Mouse (Mus musculus): ENCODE results near the gene Fbn1. TPM values are rescaled to one million over a fixed set of nuclear protein-coding genes. Genes with fewer than 3 reads are reported as not detected.

Gene Fbn1
- polyA plus RNA-seq, 1 experiment from 2014 or later, result 3.6 TPM

DNA sequence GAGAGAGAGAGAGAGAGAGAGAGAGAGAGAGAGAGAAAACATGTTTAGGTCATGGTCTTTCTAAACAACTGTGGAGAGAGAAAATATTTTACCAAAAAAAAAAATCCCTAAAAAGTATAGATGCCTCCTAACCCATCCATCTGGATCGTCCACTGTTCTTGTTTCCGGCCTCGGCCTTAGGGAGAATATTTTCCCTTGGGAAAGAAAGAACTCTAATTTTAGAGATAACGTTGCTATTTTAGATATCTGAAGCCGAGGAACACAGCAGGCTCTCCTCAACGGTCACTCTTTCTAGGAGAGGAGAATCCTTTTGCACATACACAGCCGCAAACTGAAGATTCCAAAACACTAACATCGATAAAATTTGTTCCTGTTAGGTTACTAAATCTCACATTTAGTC, 188.1 kb downstream of the Fbn1 start:
- Histone ChIP-seq H3K27me3 (no peaks in the 10 kb centered on the region), H3K4me3 (no peak overlapping the region), H3K4me2 (no peak overlapping the region), H3K9ac (no peak overlapping the region), H3K9me3 (no peaks in the 10 kb centered on the region), H3K36me3 (peaks cover 13% of the 10 kb centered on the region), H3K27ac (replicated peaks) (no peak overlapping the region), H3K4me1 (replicated peaks) (no peaks in the 10 kb centered on the region)
- no peak for ATAC-seq (ENCODE audit: low read depth)
- WGBS, result 91% methylated on average over 8 of the region's 8 CpGs

DNA sequence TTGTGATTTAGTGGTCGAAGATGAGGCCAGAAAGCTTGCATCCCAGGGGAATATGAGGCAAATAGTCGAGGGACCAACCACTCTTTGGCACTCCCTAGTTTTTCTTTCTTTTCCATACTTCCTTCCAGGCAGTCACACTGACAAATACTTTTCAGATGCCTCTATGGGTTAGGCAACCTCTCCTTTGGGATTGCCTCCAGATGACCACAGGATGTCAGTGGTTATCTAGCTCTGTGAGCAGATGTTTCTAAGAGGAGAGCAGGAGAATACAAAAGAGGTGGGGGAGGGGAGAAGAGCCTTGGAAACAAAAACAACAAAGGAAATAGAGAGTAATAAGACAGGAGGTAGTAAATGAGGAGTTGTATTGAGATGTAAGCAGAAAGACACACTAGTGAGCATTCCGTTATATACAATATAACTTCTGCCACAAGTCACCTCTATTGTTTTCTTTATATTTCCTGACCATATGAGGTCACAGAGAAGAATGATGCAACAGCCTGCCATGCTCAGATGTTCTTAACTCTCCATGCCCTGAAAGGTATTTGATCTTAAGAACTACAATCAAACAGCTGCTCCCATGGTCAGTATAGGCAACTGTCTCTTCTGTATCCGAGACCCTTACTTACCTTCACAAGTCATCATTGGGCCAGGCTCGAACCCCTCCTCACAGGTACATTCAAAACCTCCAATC, 189.3 kb downstream of the Fbn1 start:
- H3K36me3 ChIP-seq, result peaks cover 15% of the 10 kb centered on the region
- no peak overlapping the region for H3K27ac ChIP-seq (replicated peaks)
- H3K9me3 ChIP-seq, result no peaks in the 10 kb centered on the region
- 68% methylated on average over 5 of the region's 5 CpGs for WGBS
- H3K9ac ChIP-seq, result no peak overlapping the region
- no peaks in the 10 kb centered on the region for H3K27me3 ChIP-seq
- no peaks in the 10 kb centered on the region for H3K4me1 ChIP-seq (replicated peaks)
- no peak overlapping the region for H3K4me2 ChIP-seq
- H3K4me3 ChIP-seq, result no peak overlapping the region
- no peak for ATAC-seq (ENCODE audit: low read depth)

DNA sequence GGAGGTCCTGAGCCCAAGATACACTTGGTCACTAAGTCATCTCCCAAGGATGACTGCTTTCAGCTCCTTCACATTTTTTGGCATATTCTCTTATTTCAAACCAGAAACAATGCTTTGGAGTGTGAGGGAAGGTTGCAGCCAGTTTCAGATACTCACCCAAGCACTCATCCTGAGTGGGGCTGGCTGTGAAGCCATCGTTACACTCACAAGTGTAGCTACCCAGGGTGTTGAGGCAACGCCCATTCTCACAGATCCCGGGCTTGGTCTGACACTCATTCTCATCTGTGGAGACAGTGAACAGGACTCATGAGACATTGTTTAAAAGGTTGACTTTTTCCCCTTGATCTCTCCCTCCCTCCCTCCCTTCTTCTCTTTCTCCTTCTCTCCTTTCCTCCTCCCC, 192.6 kb downstream of the Fbn1 start:
- no peaks in the 10 kb centered on the region for H3K27me3 ChIP-seq
- no peak for ATAC-seq (ENCODE audit: low read depth)
- H3K4me3 ChIP-seq, result no peak overlapping the region
- H3K9ac ChIP-seq, result no peak overlapping the region
- H3K9me3 ChIP-seq, result no peaks in the 10 kb centered on the region
- H3K4me1 ChIP-seq (replicated peaks), result no peaks in the 10 kb centered on the region
- H3K27ac ChIP-seq (replicated peaks), result no peak overlapping the region
- H3K4me2 ChIP-seq, result no peak overlapping the region
- peaks cover 29% of the 10 kb centered on the region for H3K36me3 ChIP-seq
- WGBS, result 90% methylated on average over 3 of the region's 3 CpGs

DNA sequence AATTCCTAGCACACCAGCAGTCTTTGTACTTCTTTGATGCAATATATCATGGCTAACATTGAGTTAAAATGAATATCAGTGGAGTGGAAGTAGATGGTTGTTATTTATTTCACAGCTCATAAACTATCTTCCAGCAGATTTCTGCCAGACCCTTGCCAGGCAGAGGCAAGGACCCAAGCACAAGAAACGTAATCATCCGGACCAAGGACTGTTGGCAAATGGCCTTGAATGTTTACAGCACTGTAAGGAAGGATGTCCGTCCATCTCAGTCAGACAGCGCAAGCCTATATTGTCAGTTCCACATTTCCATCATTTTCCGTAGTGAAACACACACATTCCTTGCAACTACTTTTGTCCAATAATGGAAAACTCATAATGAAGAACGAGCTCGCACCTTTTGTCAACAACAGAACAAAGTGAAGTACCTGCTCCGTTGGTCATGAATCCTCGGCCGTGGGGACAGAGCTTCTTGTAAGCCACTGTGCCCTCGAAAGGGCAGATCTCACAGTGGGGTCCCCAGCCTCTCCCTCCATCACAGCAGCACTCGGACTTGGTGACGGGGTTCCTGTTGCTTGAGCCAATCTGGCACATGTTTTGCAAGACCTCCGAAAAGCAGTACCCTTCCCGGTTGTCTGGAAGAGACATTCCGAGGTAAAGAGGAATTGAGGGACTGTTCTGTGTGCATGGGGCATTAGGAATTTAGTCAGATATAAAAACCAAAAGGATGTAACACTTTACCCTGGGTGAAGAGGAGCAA, 193.4 kb downstream of the Fbn1 start:
- Histone ChIP-seq H3K27ac (replicated peaks) (no peak overlapping the region), H3K36me3 (peaks cover 34% of the 10 kb centered on the region), H3K9ac (no peak overlapping the region), H3K4me3 (no peak overlapping the region), H3K4me1 (replicated peaks) (no peaks in the 10 kb centered on the region), H3K27me3 (no peaks in the 10 kb centered on the region), H3K4me2 (no peak overlapping the region), H3K9me3 (no peaks in the 10 kb centered on the region)
- WGBS, result 91% methylated on average over 16 of the region's 16 CpGs
- ATAC-seq (ENCODE audit: low read depth), result no peak

DNA sequence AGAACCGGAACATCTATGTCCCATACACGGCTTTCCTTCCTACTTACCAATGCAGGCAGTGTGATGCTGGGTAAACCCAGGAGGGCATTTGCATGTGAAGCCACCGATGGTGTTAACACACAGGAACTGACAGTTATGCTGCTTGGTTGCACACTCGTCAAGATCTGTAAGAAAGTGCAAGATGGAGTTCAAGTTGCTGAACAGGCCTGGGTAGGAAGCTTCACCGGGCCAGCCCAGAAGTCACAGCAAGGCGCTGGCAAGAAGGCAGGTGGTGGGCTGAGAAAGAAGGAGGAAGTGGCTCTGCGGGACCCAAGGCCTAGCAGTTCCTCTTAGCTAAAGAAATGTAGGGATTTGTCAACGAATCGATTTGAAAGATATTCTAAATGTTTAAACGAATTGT, 198.1 kb downstream of the Fbn1 start:
- 89% methylated on average over 10 of the region's 10 CpGs for WGBS

DNA sequence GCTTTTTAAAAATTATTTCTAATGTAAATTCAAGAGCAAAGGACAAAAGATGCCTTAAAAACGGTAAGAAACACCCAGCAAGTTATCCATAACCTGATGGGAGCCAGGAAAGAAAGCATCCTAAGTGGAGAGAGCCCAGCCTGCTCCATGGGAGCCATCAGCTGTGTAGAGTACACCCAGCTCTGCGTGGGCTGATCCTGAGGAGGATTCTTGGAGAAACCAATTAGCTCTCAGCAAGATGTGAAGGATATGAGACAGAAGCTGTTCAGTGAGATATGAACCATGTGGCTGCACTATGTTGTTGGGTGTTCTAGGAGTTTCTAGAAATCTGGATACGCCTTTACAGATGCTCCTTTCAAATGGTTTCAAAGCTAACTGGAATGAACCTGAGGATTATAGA, 202.1 kb downstream of the Fbn1 start:
- no peak overlapping the region for H3K4me3 ChIP-seq
- H3K36me3 ChIP-seq, result peaks cover 19% of the 10 kb centered on the region
- H3K27ac ChIP-seq (replicated peaks), result no peak overlapping the region
- no peak overlapping the region for H3K9ac ChIP-seq
- H3K9me3 ChIP-seq, result no peaks in the 10 kb centered on the region
- H3K27me3 ChIP-seq, result no peaks in the 10 kb centered on the region
- no peaks in the 10 kb centered on the region for H3K4me1 ChIP-seq (replicated peaks)
- 86% methylated on average over 3 of the region's 3 CpGs for WGBS
- H3K4me2 ChIP-seq, result no peak overlapping the region
- ATAC-seq (ENCODE audit: low read depth), result no peak

More for the DNA sequence above, 198.1 kb downstream of the Fbn1 start:
- Histone ChIP-seq H3K36me3 (peaks cover 34% of the 10 kb centered on the region), H3K4me1 (replicated peaks) (no peaks in the 10 kb centered on the region), H3K27me3 (no peaks in the 10 kb centered on the region), H3K4me2 (no peak overlapping the region), H3K9me3 (no peaks in the 10 kb centered on the region), H3K9ac (no peak overlapping the region), H3K4me3 (no peak overlapping the region), H3K27ac (replicated peaks) (no peak overlapping the region)
- ATAC-seq (ENCODE audit: low read depth), result no peak

DNA sequence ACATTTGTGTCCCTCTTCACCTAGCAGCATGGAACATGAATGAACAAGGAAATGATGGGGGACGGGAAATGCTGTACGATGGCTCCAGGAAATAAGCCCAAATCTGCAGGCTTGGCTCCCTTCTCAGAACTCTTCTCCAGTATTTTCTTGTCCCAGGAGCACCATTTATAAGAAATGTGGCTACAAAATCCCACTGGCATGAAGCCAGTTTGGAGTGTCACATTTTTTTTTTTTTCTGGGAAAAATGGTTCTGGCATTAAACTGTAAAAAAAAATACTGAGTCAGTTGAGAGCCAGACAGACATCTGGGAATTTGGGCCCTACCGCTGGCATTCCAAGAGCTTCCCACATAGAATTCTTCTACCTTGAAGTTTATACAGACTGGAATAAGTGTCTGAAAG, 203.0 kb downstream of the Fbn1 start:
- H3K4me2 ChIP-seq, result no peak overlapping the region
- H3K4me3 ChIP-seq, result no peak overlapping the region
- H3K27ac ChIP-seq (replicated peaks), result no peak overlapping the region
- H3K9me3 ChIP-seq, result no peaks in the 10 kb centered on the region
- 92% methylated on average over 3 of the region's 3 CpGs for WGBS
- ATAC-seq (ENCODE audit: low read depth), result no peak
- H3K27me3 ChIP-seq, result no peaks in the 10 kb centered on the region
- H3K36me3 ChIP-seq, result peaks cover 17% of the 10 kb centered on the region
- no peak overlapping the region for H3K9ac ChIP-seq
- no peaks in the 10 kb centered on the region for H3K4me1 ChIP-seq (replicated peaks)

DNA sequence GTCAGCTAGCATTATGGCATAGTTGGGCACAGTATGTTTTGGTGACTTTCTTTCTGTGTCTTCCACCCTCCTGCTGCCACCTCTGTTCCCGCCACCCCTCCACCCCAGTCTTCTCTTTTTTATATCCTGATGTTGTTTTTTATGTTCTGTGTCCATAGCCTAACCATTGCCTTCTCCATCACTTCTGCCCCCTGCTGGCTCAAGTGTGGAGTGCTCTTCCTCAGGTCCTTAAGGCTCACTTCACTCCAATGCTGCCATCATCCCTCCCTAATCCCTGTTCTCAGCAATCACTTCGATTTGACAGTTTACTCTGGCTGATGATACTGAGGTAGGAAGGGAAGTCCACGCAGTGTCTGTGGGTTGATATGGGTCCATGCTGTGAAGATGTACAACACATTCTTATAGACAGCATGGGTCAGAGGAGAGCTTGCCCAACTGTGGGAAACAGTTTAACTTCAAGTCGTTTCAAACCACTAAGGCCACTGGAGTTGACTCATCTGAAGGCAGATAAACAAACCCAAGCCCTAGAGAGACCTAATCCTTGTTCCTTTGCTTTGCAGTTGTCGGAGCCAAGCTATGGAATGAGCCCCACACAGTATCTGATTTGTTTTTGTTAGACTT, 203.9 kb downstream of the Fbn1 start:
- Histone ChIP-seq H3K4me3 (no peak overlapping the region), H3K9ac (no peak overlapping the region), H3K4me2 (no peak overlapping the region), H3K36me3 (peaks cover 8% of the 10 kb centered on the region; the same call in 1 of the 2 replicates), H3K27me3 (no peaks in the 10 kb centered on the region), H3K27ac (replicated peaks) (no peak overlapping the region), H3K4me1 (replicated peaks) (no peaks in the 10 kb centered on the region), H3K9me3 (no peaks in the 10 kb centered on the region)
- 85% methylated on average over 5 of the region's 5 CpGs for WGBS
- no peak for ATAC-seq (ENCODE audit: low read depth)

DNA sequence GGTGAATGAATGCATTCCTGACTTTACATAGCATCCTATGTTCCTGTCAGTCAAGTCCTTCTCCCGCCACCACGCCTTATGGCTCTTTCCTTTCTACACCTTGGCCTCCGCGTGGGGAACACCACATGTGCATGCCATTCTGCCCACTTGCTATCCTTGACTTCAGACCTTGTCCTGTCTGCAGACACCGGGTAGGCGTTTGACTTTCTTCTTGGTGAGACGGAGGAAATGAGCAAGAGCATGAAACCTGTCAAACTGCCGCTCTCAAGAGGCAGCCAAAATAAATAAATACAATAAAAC, 205.2 kb downstream of the Fbn1 start:
- H3K9ac ChIP-seq, result no peak overlapping the region
- H3K36me3 ChIP-seq, result no peaks in the 10 kb centered on the region; the same call in 1 of the 2 replicates
- no peak overlapping the region for H3K27ac ChIP-seq (replicated peaks)
- no peaks in the 10 kb centered on the region for H3K9me3 ChIP-seq
- WGBS, result 83% methylated on average over 8 of the region's 8 CpGs
- H3K27me3 ChIP-seq, result no peaks in the 10 kb centered on the region
- H3K4me3 ChIP-seq, result no peak overlapping the region
- no peak overlapping the region for H3K4me2 ChIP-seq
- ATAC-seq (ENCODE audit: low read depth), result no peak
- H3K4me1 ChIP-seq (replicated peaks), result 0 out of 2 replicates have a peak, but pooled peaks cover under 1% of the 10 kb centered on the region

DNA sequence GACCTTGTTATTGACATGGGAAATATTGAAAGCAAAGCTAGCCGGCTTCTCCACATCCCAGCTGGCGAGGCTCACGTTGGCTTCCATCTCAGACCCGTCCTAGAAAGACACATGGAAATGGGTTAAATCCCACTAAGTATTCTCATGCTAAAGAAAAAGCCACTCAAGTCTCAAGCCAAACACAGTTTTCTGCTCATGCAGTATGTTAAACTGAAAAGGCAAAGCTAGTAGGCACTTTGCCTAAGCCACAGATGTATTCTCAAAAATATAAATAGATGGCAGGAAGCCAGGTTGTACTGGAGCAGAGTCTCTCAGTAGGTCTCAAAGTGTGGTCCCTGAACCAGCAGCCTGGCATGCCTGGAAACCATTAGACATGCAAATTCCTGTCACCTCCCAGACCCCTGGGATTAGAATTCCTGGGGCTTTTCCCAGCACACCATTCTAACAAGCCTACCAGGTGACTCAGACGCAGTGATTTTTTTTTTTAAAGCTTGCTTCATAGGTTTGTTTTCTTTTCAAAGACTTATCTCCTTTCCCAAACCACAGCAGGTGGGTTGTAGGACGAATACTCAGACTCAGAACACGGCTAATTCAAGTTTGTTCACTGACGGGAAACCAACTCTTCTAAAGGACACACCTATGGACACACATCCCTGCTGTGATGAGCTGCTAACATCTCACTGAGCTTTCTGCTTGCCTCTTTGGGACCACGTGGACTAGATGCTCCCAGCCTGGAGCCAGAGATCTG, 205.7 kb downstream of the Fbn1 start:
- no peak overlapping the region for H3K27ac ChIP-seq (replicated peaks)
- ATAC-seq (ENCODE audit: low read depth), result no peak
- no peak overlapping the region for H3K9ac ChIP-seq
- H3K9me3 ChIP-seq, result no peaks in the 10 kb centered on the region
- WGBS, result 70% methylated on average over 9 of the region's 9 CpGs
- no peak overlapping the region for H3K4me3 ChIP-seq
- H3K4me2 ChIP-seq, result no peak overlapping the region
- no peaks in the 10 kb centered on the region; the same call in 1 of the 2 replicates for H3K36me3 ChIP-seq
- 0 out of 2 replicates have a peak, but pooled peaks cover 3% of the 10 kb centered on the region for H3K4me1 ChIP-seq (replicated peaks)
- H3K27me3 ChIP-seq, result no peaks in the 10 kb centered on the region

DNA sequence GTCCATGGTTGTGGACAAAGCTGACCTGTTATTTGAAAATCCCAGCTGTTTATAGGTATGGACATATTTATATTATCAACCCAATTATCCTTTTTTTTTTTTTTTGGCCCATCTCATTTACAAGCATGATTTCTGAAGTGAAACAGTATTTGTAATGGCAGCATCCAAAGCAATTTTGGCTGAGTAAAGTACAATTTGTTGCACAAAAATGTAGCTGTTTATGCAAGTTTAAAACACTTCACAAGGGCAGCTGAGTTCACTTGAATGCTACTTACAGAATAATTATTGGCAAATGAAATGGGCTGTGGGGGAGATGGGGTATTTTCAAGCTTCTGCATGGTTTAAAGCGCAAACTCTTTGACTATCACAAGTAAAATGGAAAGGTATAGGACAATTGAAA, 209.0 kb downstream of the Fbn1 start:
- H3K27ac ChIP-seq (replicated peaks), result no peak overlapping the region
- H3K36me3 ChIP-seq, result no peaks in the 10 kb centered on the region
- H3K4me1 ChIP-seq (replicated peaks), result 0 out of 2 replicates have a peak, but pooled peaks cover 3% of the 10 kb centered on the region
- no peak overlapping the region for H3K4me3 ChIP-seq
- no peaks in the 10 kb centered on the region for H3K9me3 ChIP-seq
- H3K4me2 ChIP-seq, result no peak overlapping the region
- H3K27me3 ChIP-seq, result no peaks in the 10 kb centered on the region
- no peak for ATAC-seq (ENCODE audit: low read depth)
- 98% methylated on average over 1 of the region's 1 CpGs for WGBS
- no peak overlapping the region for H3K9ac ChIP-seq

DNA sequence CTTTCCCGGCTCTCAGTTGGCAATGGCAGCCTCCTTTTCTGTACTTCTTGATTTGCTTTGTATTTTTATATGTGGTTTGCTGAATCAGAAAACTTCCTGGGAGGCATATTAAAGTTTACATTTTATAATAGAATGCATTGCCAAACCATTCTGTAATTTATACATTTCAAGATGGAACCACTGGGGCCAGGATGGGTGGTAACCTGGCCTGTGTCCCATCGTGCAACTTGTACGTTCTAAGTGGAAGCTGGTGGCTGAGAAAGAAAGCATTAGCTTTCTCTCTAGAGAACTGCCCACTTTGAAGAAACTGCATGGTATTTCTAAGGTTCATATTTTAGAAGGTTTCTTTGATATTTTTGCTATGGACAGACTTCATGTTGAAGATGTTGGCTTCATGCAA, 212.3 kb downstream of the Fbn1 start:
- WGBS, result 89% methylated on average over 3 of the region's 3 CpGs
- no peaks in the 10 kb centered on the region for H3K9me3 ChIP-seq
- no peaks in the 10 kb centered on the region for H3K27me3 ChIP-seq
- no peak for ATAC-seq (ENCODE audit: low read depth)
- 0 out of 2 replicates have a peak, but pooled peaks cover 3% of the 10 kb centered on the region for H3K4me1 ChIP-seq (replicated peaks)
- no peak overlapping the region for H3K27ac ChIP-seq (replicated peaks)
- H3K9ac ChIP-seq, result no peak overlapping the region
- no peak overlapping the region for H3K4me2 ChIP-seq
- H3K4me3 ChIP-seq, result no peak overlapping the region
- no peaks in the 10 kb centered on the region for H3K36me3 ChIP-seq

All from neural tube, embryonic 13.5 days (tissue).